Mouse (Mus musculus) CH12.LX (cell line): ENCODE results near the gene Kcnrg.

Experiments
- CHD2 ChIP-seq: IDR thresholded peaks from 2 replicates; pipeline ENCODE4 v1.6.1; 2011; ENCODE audit warnings: low read length, improper control_type of control experiment
- CTCF ChIP-seq, 2 experiments: IDR thresholded peaks in 1 of 2; conservative IDR thresholded peaks in 1 of 2; 2 replicates each; pipeline ENCODE4 v1.5.1; 2011 to 2012; ENCODE audit warnings: low read depth in 2 of 2, low read length in 2 of 2, improper control_type of control experiment in 1 of 2, inconsistent platforms in 1 of 2, mild to moderate bottlenecking in 1 of 2, moderate library complexity in 1 of 2
- ETS1 ChIP-seq: conservative IDR thresholded peaks from 2 replicates; pipeline ENCODE4 v1.6.1; 2012; ENCODE audit warnings: low read depth, mild to moderate bottlenecking, inconsistent platforms, low read length, improper control_type of control experiment, moderate library complexity
- NRF1 ChIP-seq: IDR thresholded peaks from 2 replicates; pipeline ENCODE4 v1.6.1; 2014; ENCODE audit warnings: low read depth, mild to moderate bottlenecking, inconsistent platforms, low read length, improper control_type of control experiment, moderate library complexity
- POLR2A ChIP-seq: IDR thresholded peaks from 2 replicates; pipeline ENCODE4 v1.6.1; 2011; ENCODE audit warnings: low read depth, mild to moderate bottlenecking, improper control_type of control experiment, low read length
- UBTF ChIP-seq: IDR thresholded peaks from 2 replicates; pipeline ENCODE4 v1.6.1; 2012; ENCODE audit warnings: low read depth, mild to moderate bottlenecking, inconsistent platforms, low read length, improper control_type of control experiment, moderate library complexity
- USF1 ChIP-seq: IDR thresholded peaks from 2 replicates; pipeline ENCODE4 v1.6.1; 2014; ENCODE audit warnings: low read depth, mild to moderate bottlenecking, inconsistent platforms, low read length, improper control_type of control experiment

GRCm38 (mm10) chr14:61559856-61560255 lies 47.4 kb upstream of the Kcnrg start:
- TF ChIP-seq NRF1 (no peak), CHD2 (no peak), POLR2A (no peak), ETS1 (no peak), USF1 (no peak), UBTF (no peak), CTCF (conservative IDR thresholded peaks at IDR 0.05 in 1 of 2, IDR thresholded peaks at IDR 0.05 in 1 of 2; ENCODE audit: low read depth in 2 of 2, low read length in 2 of 2) (no peak)
